Mouse (Mus musculus) brain, embryonic 14.5 days (tissue): ENCODE measurements around the gene Gm9049. TPM values are rescaled to one million over a fixed set of nuclear protein-coding genes. Genes with fewer than 3 reads are reported as not detected.
"Not testable (repeated sequence)": the region's sequence is repeated elsewhere in the genome, so short reads cannot be mapped to it uniquely, and the experiment has no call there.

ENCODE experiments used
- DNase-seq: peaks from one replicate; pipeline ENCODE4 v3.0.0-alpha.2; 2011; ENCODE audit warnings: low read depth
- CTCF ChIP-seq: fragments of 200-500 bp; IDR thresholded peaks from 2 replicates; pipeline ENCODE4 v1.5.1; 2012; ENCODE audit warnings: inconsistent platforms, mild to moderate bottlenecking, moderate library complexity, borderline replicate concordance; ENCODE audit not compliant: insufficient read depth, insufficient read length; ENCODE audit errors: extremely low read depth
- POLR2A ChIP-seq: fragments of 200-500 bp; IDR thresholded peaks from 2 replicates; pipeline ENCODE4 v1.6.1; 2012; ENCODE audit warnings: mild to moderate bottlenecking, inconsistent platforms, borderline replicate concordance; ENCODE audit not compliant: poor library complexity, insufficient read depth, insufficient read length, severe bottlenecking; ENCODE audit errors: extremely low read depth
- polyA plus RNA-seq: library from polyadenylated mRNA; depleted of rRNA; stranded (reverse); fragments of >200 nt; gene quantifications from 2 replicates; pipeline ENCODE4 v1.2.3, GENCODE M21; 2012; rRNA removed

Gm9049 gene
- polyA plus RNA-seq, result not detected in 2 replicates

- not testable (repeated sequence) for DNase-seq
These were observed at the start of gene Gm9049 for GRCm38 (mm10) chr10:118354005-118354404. TSS of gene Gm9049 (minus strand) at chr10:118354105.

GRCm38 (mm10) chr10:118399917-118400316 lies 46.0 kb upstream of the Gm9049 start:
- DNase-seq, result peak; percentile 13
- TF ChIP-seq CTCF, result no peak

GRCm38 (mm10) chr10:118370443-118370842 lies 16.5 kb upstream of the Gm9049 start:
- TF ChIP-seq CTCF (peak; percentile 93), POLR2A (no peak)
- peak; percentile 94 for DNase-seq

- TF ChIP-seq POLR2A (no peak), CTCF (no peak)
- DNase-seq, result no peak
These were observed 15.6 kb upstream of the Gm9049 start for GRCm38 (mm10) chr10:118369518-118369917.

- not testable (repeated sequence) for DNase-seq
These were observed 5.3 kb downstream of the Gm9049 start, which contains the start of gene Gm9048 for GRCm38 (mm10) chr10:118348579-118348978. TSS of gene Gm9048 (minus strand) at chr10:118348679.

- not testable (repeated sequence) for DNase-seq
These were observed 10.8 kb downstream of the Gm9049 start, which contains the start of gene Gm9046 for GRCm38 (mm10) chr10:118343155-118343554. TSS of gene Gm9046 (minus strand) at chr10:118343255.

- DNase-seq, result not testable (repeated sequence)
These were observed 16.2 kb downstream of the Gm9049 start, which contains the start of gene Gm9045 for GRCm38 (mm10) chr10:118337731-118338130. TSS of gene Gm9045 (minus strand) at chr10:118337831.

- DNase-seq, result not testable (repeated sequence)
These were observed 21.6 kb downstream of the Gm9049 start, which contains the start of gene Gm9044 for GRCm38 (mm10) chr10:118332308-118332707. TSS of gene Gm9044 (minus strand) at chr10:118332408.

- not testable (repeated sequence) for DNase-seq
These were observed 27.0 kb downstream of the Gm9049 start, which contains the start of gene Gm9040 for GRCm38 (mm10) chr10:118326869-118327268. TSS of gene Gm9040 (minus strand) at chr10:118326969.

- TF ChIP-seq POLR2A, result no peak
- no peak for TF ChIP-seq CTCF
- DNase-seq, result no peak
These were observed 34.9 kb downstream of the Gm9049 start for GRCm38 (mm10) chr10:118319024-118319423.

GRCm38 (mm10) chr10:118302133-118302532 lies 51.8 kb downstream of the Gm9049 start:
- not testable (repeated sequence) for DNase-seq

Other genes with a start within 250 kb of the Gm9049 start
- 50.1 and 53.2 TPM in 2 replicates for gene Mdm1, start 212.3 kb downstream of the Gm9049 start, polyA plus RNA-seq
- gene Il22, start 149.2 kb downstream of the Gm9049 start, polyA plus RNA-seq, result 0.20 TPM in 1 of 2 replicates, not detected in the other
- 0.08 and 0.18 TPM in 2 replicates for gene Gm32717, start 113.3 kb downstream of the Gm9049 start, polyA plus RNA-seq
- gene Gm32802, start 95.4 kb downstream of the Gm9049 start, polyA plus RNA-seq, result 0.08 and 0.18 TPM in 2 replicates
- gene Iltifb, start 59.1 kb downstream of the Gm9049 start, polyA plus RNA-seq, result not detected in 2 replicates
- not detected in 2 replicates for gene Gm9040, start 27.1 kb downstream of the Gm9049 start, polyA plus RNA-seq
- not detected in 2 replicates for gene Gm9044, start 21.7 kb downstream of the Gm9049 start, polyA plus RNA-seq
- not detected in 2 replicates for gene Gm9045, start 16.3 kb downstream of the Gm9049 start, polyA plus RNA-seq
- gene Gm9046, start 10.8 kb downstream of the Gm9049 start, polyA plus RNA-seq, result not detected in 2 replicates
- gene Gm9048, start 5.4 kb downstream of the Gm9049 start, polyA plus RNA-seq, result not detected in 2 replicates
- not detected in 2 replicates for gene Ifng, start 86.9 kb upstream of the Gm9049 start, polyA plus RNA-seq